Mouse (Mus musculus) forebrain, embryonic 10.5 days (tissue): ENCODE results near the gene Eya3. TPM values are rescaled to one million over a fixed set of nuclear protein-coding genes. Genes with fewer than 3 reads are reported as not detected.

Source experiments
- DNase-seq: peaks from one replicate; pipeline ENCODE4 v3.0.0-alpha.2; 2017; ENCODE audit warnings: low spot score; ENCODE audit errors: extremely low spot score
- H3K27ac ChIP-seq: fragments of 300-500 bp; sonication (generic); 2 replicates; pipeline ENCODE4 v1.5.1; 2016; ENCODE audit warnings: mild to moderate bottlenecking
- H3K27me3 ChIP-seq: fragments of 300-500 bp; sonication (generic); 2 replicates; pipeline ENCODE4 v1.6.1; 2016; ENCODE audit warnings: mild to moderate bottlenecking; ENCODE audit not compliant: poor library complexity, severe bottlenecking
- H3K36me3 ChIP-seq: fragments of 300-500 bp; sonication (generic); replicated peaks from 2 replicates; pipeline ENCODE4 v1.6.1; 2016; ENCODE audit warnings: mild to moderate bottlenecking, moderate library complexity
- H3K4me1 ChIP-seq: fragments of 300-500 bp; sonication (generic); 2 replicates; pipeline ENCODE4 v1.6.1; 2016
- H3K4me3 ChIP-seq: fragments of 300-500 bp; sonication (generic); 2 replicates; pipeline ENCODE4 v1.5.1; 2016; ENCODE audit warnings: mild to moderate bottlenecking, moderate library complexity
- H3K9me3 ChIP-seq: fragments of 300-500 bp; sonication (generic); 2 replicates; pipeline ENCODE4 v1.6.1; 2016; ENCODE audit warnings: mild to moderate bottlenecking, moderate library complexity
- WGBS: fragments of 180-500 bp; shearing (Covaris S2); methylation state at CpG from one replicate; pipeline ENCODE4 v1.1.7; 2016; 5-methylcytosine and 5-hydroxymethylcytosine counted together
- polyA plus RNA-seq: library from polyadenylated mRNA; unstranded; fragments of >200 nt; fragmentation: Nextera tagmentation; extraction: Ambion mirVana; gene quantifications from 2 replicates; pipeline ENCODE4 v1.2.1, GENCODE M21; 2016

Gene Eya3
- polyA plus RNA-seq, 1 experiment from 2014 or later = 39.1 TPM

DNA sequence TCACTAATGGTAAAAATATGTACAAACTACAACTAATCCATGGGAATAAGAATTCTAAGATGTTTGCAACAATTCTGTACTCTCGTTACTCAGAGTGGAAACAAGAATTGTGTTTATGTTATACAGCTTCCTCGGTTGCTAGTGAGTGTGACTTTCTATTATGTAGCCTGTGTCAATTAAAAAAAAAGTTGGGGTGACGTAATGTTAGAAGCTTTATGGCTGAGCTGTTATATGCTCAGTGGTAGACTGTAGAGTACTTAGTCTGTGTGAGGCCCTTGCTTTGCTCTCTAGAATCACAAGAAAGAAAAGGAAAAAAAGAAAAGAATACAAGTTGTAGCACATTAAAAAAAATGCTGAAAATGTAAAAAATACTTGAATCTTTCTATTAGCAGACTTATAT lies 15.0 kb downstream of the Eya3 start:
- Histone ChIP-seq H3K4me3 (no peak overlapping the region), H3K27me3 (no peaks in the 10 kb centered on the region), H3K4me1 (0 out of 2 replicates have a peak, but pooled peaks cover 3% of the 10 kb centered on the region), H3K36me3 (peaks cover 27% of the 10 kb centered on the region), H3K27ac (no peak overlapping the region), H3K9me3 (no peaks in the 10 kb centered on the region)
- no peak for DNase-seq
- 91% methylated on average over 3 of the region's 3 CpGs for WGBS

- H3K4me3 ChIP-seq = no peak overlapping the region
- H3K9me3 ChIP-seq = no peaks in the 10 kb centered on the region
- H3K4me1 ChIP-seq = 0 out of 2 replicates have a peak, but pooled peaks cover 3% of the 10 kb centered on the region
- WGBS = 88% methylated on average over 5 of the region's 5 CpGs
- no peaks in the 10 kb centered on the region for H3K27me3 ChIP-seq
- no peak overlapping the region for H3K27ac ChIP-seq
- DNase-seq = no peak
- H3K36me3 ChIP-seq = peaks cover 34% of the 10 kb centered on the region
These were observed 16.5 kb downstream of the Eya3 start for GRCm38 (mm10) chr4:132655290-132655689.

- WGBS = 86% methylated on average over 7 of the region's 7 CpGs
These were observed 20.3 kb downstream of the Eya3 start for GRCm38 (mm10) chr4:132659106-132659505.

GRCm38 (mm10) chr4:132672697-132673096 lies 33.9 kb downstream of the Eya3 start:
- peaks cover 89% of the 10 kb centered on the region for H3K36me3 ChIP-seq
- no peaks in the 10 kb centered on the region for H3K9me3 ChIP-seq
- no peak overlapping the region for H3K4me3 ChIP-seq
- H3K27ac ChIP-seq = no peak overlapping the region
- DNase-seq = no peak
- 97% methylated on average over 5 of the region's 5 CpGs for WGBS
- H3K27me3 ChIP-seq = no peaks in the 10 kb centered on the region
- no peaks in the 10 kb centered on the region for H3K4me1 ChIP-seq

More at GRCm38 (mm10) chr4:132659106-132659505, 20.3 kb downstream of the Eya3 start:
- H3K4me1 ChIP-seq = no peaks in the 10 kb centered on the region
- H3K9me3 ChIP-seq = no peaks in the 10 kb centered on the region
- H3K4me3 ChIP-seq = no peak overlapping the region
- no peaks in the 10 kb centered on the region for H3K27me3 ChIP-seq
- H3K27ac ChIP-seq = no peak overlapping the region
- H3K36me3 ChIP-seq = peaks cover 67% of the 10 kb centered on the region
- DNase-seq = no peak

GRCm38 (mm10) chr4:132676771-132677539 lies 38.2 kb downstream of the Eya3 start:
- Histone ChIP-seq H3K4me3 (no peak overlapping the region), H3K27ac (no peak overlapping the region), H3K36me3 (peaks cover 88% of the 10 kb centered on the region), H3K4me1 (no peaks in the 10 kb centered on the region), H3K27me3 (no peaks in the 10 kb centered on the region), H3K9me3 (no peaks in the 10 kb centered on the region)
- WGBS = 87% methylated on average over 7 of the region's 7 CpGs
- no peak for DNase-seq

DNA sequence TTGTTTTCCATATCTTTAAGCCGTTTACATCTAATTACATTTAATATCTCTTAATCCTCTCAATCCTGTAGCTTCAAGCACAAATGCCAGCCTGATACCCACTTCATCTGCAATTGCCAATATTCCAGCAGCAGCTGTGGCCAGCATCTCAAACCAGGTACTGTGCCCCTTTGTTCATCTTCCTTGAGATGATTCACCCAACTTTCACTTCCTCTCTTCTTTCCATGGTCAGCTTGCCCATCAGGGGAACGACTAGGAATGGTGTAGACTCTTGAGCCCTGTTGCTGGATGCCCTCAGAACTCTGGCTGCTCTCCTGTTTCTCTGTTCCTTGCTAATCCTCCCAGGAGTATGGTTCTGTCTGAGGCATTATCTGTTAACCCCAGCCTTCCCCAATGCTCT lies 50.8 kb downstream of the Eya3 start:
- no peaks in the 10 kb centered on the region for H3K27me3 ChIP-seq
- WGBS = 89% methylated on average over 2 of the region's 2 CpGs
- H3K4me3 ChIP-seq = no peak overlapping the region
- peaks cover 76% of the 10 kb centered on the region for H3K36me3 ChIP-seq
- H3K9me3 ChIP-seq = no peaks in the 10 kb centered on the region
- no peak for DNase-seq
- H3K27ac ChIP-seq = no peak overlapping the region
- H3K4me1 ChIP-seq = no peaks in the 10 kb centered on the region

- H3K36me3 ChIP-seq = peaks cover 79% of the 10 kb centered on the region
- no peak for DNase-seq
- H3K4me1 ChIP-seq = no peaks in the 10 kb centered on the region
- WGBS = 93% methylated on average over 3 of the region's 3 CpGs
- no peaks in the 10 kb centered on the region for H3K27me3 ChIP-seq
- no peaks in the 10 kb centered on the region for H3K9me3 ChIP-seq
- no peak overlapping the region for H3K4me3 ChIP-seq
- H3K27ac ChIP-seq = no peak overlapping the region
These were observed 54.6 kb downstream of the Eya3 start for GRCm38 (mm10) chr4:132693366-132693765.

DNA sequence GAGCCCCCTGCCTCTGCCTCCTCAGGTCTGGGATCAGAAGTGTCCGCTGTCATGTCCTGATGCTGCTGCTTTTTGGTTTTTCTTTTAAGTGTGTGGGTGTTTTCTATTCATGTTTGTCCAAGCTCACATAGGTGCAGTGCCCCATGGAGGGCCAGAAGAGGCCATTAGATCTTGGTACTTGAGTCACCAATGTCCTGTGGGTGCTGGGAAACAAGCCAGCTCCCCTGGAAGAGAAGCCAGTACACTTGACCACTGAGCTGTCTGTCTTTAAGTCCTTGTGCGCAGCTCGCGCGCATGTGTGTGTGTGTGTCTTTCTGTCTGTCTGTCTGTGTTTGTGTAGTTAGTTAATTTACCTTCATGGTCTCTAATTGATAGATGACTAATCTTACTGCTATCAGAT lies 63.3 kb downstream of the Eya3 start:
- no peaks in the 10 kb centered on the region for H3K9me3 ChIP-seq
- H3K4me3 ChIP-seq = no peak overlapping the region
- H3K27ac ChIP-seq = no peak overlapping the region
- 97% methylated on average over 5 of the region's 5 CpGs for WGBS
- no peaks in the 10 kb centered on the region for H3K27me3 ChIP-seq
- H3K36me3 ChIP-seq = peaks cover 94% of the 10 kb centered on the region
- H3K4me1 ChIP-seq = no peaks in the 10 kb centered on the region
- DNase-seq = no peak

DNA sequence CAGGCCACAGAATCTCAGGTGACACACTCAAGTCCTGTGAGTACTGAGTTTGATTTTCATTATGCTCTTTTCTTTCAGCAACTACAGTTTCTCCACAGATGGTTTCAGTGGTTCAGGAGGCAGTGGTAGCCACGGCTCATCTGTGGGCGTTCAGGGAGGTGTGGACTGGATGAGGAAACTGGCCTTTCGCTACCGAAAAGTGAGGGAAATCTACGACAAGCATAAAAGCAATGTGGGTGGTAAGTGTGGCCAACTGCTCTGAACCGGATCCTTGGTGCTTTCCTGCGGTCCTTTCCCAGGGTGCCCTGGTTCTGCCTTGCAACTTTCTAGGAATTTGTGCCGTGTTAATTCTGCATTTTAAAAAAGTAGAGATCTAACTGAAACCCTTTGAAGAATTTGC lies 68.1 kb downstream of the Eya3 start:
- H3K36me3 ChIP-seq = peaks cover 95% of the 10 kb centered on the region
- no peaks in the 10 kb centered on the region for H3K27me3 ChIP-seq
- no peaks in the 10 kb centered on the region for H3K4me1 ChIP-seq
- WGBS = 95% methylated on average over 8 of the region's 8 CpGs
- H3K27ac ChIP-seq = no peak overlapping the region
- H3K9me3 ChIP-seq = no peaks in the 10 kb centered on the region
- no peak for DNase-seq
- H3K4me3 ChIP-seq = no peak overlapping the region

DNA sequence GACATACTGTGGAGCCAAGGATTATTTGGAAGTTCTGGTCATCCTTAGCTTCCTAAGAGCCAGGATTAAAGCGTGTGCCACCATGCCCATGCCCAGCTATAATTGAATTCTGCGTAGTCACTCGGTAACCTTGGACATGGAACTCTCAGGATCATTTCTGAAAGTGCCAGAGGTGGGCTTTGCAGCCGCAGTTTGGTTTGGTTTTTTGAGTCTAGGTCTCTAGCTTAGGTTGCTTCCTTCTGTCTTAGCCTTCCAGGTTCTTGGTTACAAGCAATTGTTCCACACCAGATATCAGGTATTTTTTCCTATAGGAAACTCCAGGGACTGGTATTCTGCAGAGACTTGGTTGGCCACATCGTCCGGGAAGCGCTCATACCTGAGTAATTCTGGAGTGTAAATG lies 74.4 kb downstream of the Eya3 start:
- H3K27me3 ChIP-seq = no peaks in the 10 kb centered on the region
- no peak for DNase-seq
- 98% methylated on average over 7 of the region's 7 CpGs for WGBS
- H3K9me3 ChIP-seq = no peaks in the 10 kb centered on the region
- H3K36me3 ChIP-seq = peaks cover 81% of the 10 kb centered on the region
- no peak overlapping the region for H3K4me3 ChIP-seq
- no peaks in the 10 kb centered on the region for H3K4me1 ChIP-seq
- H3K27ac ChIP-seq = no peak overlapping the region

- Histone ChIP-seq H3K4me1 (no peaks in the 10 kb centered on the region), H3K36me3 (peaks cover 81% of the 10 kb centered on the region), H3K9me3 (no peaks in the 10 kb centered on the region), H3K27ac (no peak overlapping the region), H3K27me3 (no peaks in the 10 kb centered on the region), H3K4me3 (no peak overlapping the region)
- no peak for DNase-seq
- 100% methylated on average over 1 of the region's 1 CpGs for WGBS
These were observed 79.5 kb downstream of the Eya3 start for GRCm38 (mm10) chr4:132718251-132718650.

GRCm38 (mm10) chr4:132728233-132728632 lies 89.4 kb downstream of the Eya3 start:
- H3K27me3 ChIP-seq = no peaks in the 10 kb centered on the region
- DNase-seq = no peak
- peaks cover 19% of the 10 kb centered on the region for H3K4me1 ChIP-seq
- H3K27ac ChIP-seq = no peak overlapping the region
- no peak overlapping the region for H3K4me3 ChIP-seq
- WGBS = 91% methylated on average over 8 of the region's 8 CpGs
- no peaks in the 10 kb centered on the region for H3K9me3 ChIP-seq
- H3K36me3 ChIP-seq = peaks cover 42% of the 10 kb centered on the region

- peaks cover 25% of the 10 kb centered on the region for H3K4me1 ChIP-seq
- H3K9me3 ChIP-seq = no peaks in the 10 kb centered on the region
- H3K4me3 ChIP-seq = peak overlapping the region; percentile 55
- no peak overlapping the region for H3K27ac ChIP-seq
- peaks cover 14% of the 10 kb centered on the region for H3K36me3 ChIP-seq
- no peaks in the 10 kb centered on the region for H3K27me3 ChIP-seq
- no peak for DNase-seq
- 54% methylated on average over 12 of the region's 12 CpGs for WGBS
These were observed 92.8 kb downstream of the Eya3 start for GRCm38 (mm10) chr4:132731616-132732015.
